Mouse (Mus musculus) liver, embryonic 14.5 days (tissue): ENCODE results near the gene Rsph1.

Experiments used
- CTCF ChIP-seq: IDR thresholded peaks from 2 replicates; pipeline ENCODE4 v1.5.1; 2016; ENCODE audit warnings: antibody characterized with exemption, low read depth, control low read depth
- EP300 ChIP-seq: IDR thresholded peaks from 2 replicates; pipeline ENCODE4 v1.6.1; 2016; ENCODE audit warnings: antibody characterized with exemption, low read depth

DNA sequence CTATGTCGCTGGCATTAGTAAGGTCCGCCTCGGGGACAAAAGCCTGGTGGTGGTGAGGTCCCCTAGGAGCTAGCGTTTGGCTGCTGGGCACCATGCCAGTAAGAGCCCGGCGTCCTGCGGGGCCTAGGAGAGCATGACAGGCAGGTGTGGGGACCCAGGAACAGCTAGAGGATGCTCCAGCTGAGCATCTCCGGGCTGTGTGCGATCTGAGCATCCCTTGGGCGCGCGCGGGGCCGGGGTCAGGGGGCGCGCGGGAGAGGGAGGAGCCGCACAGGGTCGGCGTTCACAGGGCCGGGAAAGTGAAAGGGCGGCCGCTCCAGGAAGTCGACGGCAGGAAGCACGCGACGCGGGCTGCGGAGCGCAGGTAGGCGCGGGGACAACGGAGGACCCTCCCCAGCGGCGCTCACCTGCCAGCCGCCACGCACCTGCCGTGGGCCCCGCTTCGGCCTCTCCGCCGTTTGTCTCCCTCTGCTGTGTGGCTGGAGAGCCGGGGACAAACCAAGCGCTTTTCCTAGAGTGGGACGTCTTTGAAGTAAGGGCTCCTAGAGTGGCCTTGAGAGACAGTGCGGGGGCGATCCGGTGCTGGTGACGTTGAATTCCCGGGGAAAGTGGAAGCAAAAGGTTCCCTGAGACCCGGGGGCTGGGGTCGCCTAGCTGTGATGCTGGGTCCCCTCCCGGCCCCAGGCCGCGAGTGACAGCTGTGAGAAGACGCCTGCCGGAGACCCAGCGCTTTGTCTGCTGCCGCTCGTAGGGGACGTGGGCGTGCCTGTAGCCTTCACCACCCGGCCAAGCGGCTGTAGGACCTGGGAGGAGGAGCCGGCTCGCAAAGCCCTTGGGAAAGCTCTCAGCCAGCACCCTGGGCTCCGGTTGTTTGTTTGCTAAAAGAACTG lies 19.0 kb upstream of the Rsph1 start:
- TF ChIP-seq CTCF (no peak), EP300 (no peak)
